Mouse (Mus musculus) heart, postnatal 14 days (tissue): Measurements from ENCODE around the gene Lhx6. TPM values are rescaled to one million over a fixed set of nuclear protein-coding genes. Genes with fewer than 3 reads are reported as not detected.

Experiments
- DNase-seq, 2 experiments: peaks; one replicate each; pipeline ENCODE4 v3.0.0; 2021 to 2022
- intact Hi-C: fragments of 180-260 bp; cut with DNase I; formaldehyde crosslinking; loops from one replicate; pipeline ENCODE4 v1.15.1; 2025
- total RNA-seq, 2 experiments: library from RNA; stranded (reverse); gene quantifications; 2 replicates each; pipeline ENCODE4 v1.2.3; 2021

The Lhx6 gene
- total RNA-seq, 2 experiments from 2014 or later = 8.9 to 10.6 TPM

DNA sequence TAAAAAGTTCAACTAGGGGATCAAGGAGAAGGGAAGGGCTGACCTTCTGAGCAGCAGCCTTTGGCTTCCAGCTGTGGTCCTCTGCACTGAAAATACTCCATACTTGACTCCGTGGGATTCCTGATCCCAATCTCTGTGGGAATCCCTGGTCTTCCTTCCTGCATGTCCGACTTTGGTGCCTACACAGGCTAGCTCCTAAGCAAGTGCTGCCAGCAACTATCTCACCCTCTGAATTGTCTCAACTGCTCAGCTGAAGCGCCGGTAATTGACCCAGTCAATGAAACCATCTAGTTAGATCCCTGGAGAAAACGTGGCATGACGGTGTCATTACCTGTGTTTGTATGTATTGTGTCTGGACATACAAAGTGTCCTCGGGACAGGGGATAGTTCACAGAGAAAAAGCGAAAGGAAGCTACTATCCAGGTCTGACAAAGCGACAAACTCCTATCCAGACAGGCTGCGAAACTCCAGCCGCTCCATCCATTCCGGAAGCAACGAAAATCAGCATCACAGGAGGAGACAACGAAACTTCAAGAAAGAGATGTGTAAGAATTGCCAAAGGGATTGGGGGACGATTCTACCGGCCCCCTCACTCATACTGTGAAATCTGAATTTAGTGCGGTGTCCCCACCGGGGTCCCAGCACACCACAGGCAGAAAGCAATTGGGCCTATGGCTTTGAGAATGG is 7.9 kb downstream of the Lhx6 start:
- intact Hi-C loops = no loop called here
- DNase-seq = no peak

DNA sequence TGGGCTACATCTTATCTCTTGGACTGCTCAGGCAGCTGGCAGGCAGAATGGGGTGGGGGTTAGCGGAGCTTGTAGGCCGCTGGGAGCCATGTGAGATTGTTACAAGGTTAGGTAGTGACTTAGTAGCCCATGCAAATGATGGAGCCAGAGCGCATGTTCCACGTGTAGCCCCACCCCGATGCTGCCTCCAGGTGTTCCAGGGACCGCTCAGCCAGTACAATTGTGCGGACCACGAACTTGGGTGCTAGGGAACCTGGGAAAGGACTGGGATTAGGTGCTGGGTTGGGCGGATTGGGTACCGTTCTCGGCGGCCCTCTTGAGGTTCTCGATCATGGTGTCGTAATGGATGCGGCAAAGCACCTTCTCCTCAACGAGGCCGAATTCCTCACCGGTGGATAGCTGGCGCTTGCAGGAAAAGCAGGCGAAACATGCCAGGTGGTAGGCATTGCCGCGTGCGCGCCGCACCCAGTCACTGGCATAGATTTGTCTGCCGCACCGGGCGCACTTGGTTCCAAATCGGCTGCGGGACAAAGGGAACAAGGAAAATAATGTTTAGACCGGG is 11.2 kb downstream of the Lhx6 start:
- intact Hi-C loops = no loop called here
- no peak for DNase-seq

DNA sequence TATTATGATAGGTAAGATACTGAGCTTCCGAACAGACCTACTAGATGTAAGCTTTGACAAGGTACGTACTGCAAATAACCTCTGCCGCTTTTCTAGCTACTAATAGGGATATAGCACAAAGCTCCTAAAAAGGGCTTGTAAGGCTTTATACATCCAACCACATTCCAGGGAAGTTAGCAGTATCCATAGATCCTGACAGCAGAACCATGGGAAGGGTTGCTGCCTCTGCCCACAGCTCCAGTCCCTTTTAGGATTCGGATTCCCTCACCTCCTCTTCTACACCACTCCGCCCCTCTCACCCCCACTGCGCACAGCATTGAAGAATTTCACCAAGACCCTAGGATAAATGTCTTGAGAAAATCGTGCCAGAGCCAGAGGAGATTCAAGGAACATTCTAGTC is 11.9 kb downstream of the Lhx6 start:
- intact Hi-C loops = no loop called here

DNA sequence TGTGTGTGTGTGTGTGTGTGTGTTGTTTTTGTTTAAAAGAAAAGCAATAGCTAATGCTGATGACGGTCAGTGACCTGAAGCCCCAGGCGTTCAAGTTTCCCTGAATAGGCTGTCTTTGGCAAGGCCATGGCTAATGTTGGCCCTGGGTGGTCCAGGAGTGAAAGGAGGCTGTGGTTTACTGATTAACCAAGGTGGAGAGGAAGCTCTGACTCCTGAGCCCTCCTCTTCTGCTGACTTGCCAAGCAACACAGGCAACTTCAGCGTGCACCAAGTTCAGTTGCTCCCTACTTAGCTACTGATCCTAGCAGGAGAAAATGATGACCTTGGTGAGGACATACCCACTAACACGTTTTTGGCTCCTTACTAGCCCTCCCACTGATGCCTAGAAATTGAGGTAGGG is 12.5 kb downstream of the Lhx6 start:
- DNase-seq = no peak
- intact Hi-C loops = no loop called here

More for the DNA sequence above, 11.9 kb downstream of the Lhx6 start:
- DNase-seq = no peak

DNA sequence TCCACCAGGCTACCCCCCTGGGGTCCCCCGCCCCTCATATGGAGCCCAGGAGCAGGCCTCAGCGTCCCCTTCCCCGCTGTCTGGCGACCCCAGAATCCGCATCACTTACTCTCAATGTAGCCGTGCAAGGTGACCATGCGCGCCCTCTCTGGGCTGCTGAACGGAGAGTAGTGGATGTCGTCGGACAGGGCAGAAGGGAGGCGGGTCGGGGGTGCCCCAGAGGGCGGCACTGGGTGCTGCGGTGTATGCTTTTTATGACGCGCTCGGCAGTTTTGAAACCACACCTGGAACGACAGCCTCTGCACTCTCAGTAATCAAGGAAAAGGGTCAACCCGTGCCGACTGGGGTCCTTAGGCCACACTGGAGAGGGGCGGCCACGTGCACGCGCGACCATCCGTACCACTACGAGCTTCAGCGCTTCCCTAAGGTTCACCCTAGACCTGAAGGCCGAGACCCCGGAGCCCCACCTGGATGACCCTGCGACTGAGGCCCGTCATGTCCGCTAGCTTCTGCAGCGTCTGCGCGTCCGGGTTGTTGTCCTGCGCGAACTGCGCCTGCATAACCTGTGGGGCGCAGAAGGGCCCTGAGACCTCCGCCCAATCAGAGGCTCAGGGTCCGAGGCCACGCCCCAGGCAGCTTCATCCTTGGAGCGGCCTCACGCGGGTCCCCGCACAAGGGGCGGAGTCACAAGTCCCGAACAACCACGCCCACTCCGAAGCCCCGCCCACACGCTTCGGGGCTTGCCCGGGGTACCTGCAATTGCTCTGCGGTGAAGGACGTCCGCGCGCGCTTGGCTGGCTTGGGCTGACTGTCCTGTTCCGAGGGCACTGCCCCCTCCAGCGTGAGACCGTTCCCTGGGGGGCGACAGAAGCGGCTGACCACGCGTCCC is 14.1 kb downstream of the Lhx6 start:
- intact Hi-C loops = no loop called here
- peak; percentile 37 to 40 for DNase-seq

DNA sequence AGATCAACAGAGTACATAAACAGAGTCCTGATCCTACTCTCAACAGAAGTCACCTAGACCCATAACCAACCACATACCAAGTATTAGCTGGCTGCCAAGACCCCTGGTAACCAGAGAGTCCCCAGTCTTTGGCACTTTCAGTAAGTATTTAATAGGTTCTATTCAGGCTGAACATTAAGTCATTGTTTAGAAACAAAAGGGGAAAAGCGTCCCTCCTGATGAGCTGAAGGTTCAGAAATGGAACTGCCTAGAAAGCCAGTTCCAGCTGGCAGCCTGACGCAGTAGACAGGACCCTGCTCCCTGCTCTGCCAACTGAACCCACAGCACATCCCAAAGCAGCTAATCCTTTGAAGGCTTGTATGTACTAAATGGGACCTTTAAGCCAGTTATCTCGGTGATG is 16.0 kb downstream of the Lhx6 start:
- no peak for DNase-seq
- intact Hi-C loops = no loop called here

DNA sequence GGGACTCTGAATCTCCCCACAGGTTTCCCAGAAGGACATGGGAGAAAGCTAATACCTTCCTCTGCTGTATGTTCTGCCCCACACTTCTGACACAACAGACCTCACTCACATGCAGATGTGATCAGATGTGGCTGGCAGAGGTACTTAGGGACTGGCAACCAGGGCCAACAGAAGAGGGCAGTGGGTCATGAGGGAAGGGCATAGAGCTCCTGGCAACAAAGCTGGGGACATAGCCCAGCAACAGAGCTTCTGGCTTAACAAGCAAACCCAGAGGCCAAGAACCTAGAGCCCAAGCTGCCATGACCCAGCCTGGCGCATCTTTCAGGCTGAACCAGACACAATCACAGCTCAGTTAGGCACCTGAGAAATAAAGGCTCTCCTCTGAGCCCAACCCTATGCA is 20.2 kb downstream of the Lhx6 start:
- intact Hi-C loops = no loop called here
- DNase-seq = no peak

DNA sequence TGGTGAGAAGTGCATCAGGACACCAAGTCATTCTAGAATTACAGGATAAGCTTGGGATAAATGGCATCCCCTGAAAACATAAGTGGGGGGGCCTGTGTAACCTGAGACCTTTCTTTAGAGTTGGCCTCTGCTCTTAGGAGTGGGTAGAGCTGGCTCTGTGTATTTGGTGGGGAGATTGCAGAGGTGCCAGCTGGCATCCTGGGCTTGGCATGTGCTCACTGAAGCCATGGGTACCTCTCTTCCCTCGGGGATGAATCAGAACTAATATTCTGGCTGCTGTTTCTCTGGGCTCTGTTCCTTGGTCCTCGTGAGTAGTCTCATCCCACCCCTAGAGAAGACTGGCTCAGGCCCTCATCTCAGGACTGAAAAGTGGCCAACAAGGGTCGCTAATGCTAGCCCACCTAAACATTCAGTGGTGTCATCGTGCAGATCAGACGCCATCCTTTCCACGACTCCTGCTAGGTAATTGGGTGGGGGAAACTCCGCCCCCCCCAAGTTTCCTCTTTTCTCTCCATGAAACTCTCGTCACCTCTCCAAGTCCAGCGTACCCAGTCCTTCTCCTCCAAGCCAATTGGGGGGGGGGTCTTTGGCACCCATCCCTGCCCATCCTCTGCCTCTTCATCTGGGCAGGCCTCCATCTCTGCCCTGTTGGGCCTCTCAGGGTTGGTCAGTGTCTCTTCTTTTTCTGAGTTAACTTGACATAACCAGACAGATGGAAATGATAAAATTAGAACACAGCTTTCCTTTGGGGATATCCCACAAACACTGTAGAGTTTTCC is 22.2 kb downstream of the Lhx6 start:
- no peak for DNase-seq
- intact Hi-C loops = no loop called here

DNA sequence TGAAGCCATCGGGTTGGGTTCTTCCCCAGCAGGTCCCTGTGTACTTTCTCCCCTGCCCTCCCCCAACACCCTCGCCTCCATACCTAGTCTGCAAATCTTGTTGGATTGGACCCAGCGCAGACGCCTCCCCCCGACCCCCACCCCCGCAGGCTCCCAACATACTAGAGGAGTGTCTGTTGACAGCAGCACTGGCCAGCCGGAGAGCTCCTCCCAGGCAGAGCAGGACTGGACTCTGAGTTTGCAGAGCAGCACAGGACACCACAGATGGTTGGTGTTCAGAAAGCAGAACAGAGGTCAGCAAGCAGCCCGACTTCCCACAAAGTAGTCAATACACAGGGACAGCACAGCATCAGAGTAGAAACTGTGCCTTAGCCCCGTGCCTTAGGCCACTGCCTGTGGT is 23.8 kb downstream of the Lhx6 start:
- no peak for DNase-seq
- intact Hi-C loops = no loop called here

DNA sequence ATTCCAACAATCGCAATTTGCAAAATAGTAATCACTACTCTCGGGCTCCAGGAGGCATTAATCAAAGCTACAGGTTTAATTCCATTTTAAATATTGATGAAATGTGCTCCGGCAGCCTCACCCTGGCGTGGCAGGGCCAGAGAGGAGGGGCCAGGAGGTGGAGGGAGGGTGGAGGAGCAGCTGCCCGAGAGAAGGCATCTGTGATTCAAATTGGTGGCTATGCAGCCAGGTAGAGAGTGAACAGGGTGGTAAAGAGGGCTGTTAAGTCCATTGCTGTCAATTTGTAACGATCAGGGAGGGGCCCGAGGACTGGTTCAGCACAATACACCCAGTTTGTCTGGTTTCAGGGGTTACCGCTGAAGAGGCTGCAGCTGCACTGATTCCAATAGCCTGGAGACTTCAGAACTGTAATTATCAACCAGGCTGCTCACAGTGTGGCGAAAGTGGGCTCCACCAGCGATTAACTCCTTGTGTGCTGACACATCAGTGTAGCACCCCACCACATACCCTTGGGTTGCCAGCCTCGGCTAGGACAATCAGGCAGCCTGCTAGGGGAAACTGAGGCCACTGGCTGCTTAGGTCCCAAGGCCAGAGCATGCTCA is 27.9 kb downstream of the Lhx6 start:
- DNase-seq = no peak
- intact Hi-C loops = no loop called here

DNA sequence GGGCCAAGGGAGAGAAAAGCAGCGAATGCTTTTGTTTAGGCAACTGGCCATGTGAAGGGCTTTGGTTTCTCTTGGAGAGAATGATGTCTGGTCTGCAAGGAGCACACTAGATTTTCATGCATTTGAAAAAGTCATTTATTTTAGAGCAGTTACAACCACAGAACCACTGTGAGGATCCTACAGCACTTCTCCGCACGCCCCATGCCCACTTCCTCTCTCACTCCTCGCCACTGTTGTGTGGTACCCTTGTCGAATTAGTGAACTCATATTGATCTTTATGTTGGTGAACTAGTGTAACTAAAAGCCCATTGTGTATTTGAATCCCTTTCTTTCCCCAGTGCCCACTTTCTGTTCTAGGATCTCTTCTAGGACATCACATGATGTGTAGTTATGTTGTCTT is 30.0 kb downstream of the Lhx6 start:
- intact Hi-C loops = no loop called here

DNA sequence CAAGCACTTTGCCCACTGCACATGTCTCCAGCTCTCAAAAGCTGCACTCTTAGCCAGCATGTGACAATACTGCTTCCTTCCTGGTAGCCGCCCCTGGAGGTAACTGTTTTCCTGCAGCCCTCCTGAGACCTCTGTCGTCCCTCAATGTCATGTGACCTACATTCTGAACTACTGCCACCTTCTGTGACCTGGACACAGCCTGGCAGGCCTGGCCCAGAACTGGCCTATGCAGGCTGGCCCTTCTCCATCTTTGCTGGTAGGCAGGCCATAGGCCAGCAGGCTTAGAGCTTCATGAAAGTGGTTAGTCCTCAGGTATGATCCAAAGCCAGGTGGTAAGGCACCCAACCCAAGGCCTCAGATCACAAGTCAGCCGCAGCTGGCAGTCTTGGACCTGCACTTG is 31.4 kb downstream of the Lhx6 start:
- peak in 1 of 2 experiments; percentile 16 for DNase-seq
- intact Hi-C loops = no loop called here

More for the DNA sequence above, 30.0 kb downstream of the Lhx6 start:
- DNase-seq = no peak

DNA sequence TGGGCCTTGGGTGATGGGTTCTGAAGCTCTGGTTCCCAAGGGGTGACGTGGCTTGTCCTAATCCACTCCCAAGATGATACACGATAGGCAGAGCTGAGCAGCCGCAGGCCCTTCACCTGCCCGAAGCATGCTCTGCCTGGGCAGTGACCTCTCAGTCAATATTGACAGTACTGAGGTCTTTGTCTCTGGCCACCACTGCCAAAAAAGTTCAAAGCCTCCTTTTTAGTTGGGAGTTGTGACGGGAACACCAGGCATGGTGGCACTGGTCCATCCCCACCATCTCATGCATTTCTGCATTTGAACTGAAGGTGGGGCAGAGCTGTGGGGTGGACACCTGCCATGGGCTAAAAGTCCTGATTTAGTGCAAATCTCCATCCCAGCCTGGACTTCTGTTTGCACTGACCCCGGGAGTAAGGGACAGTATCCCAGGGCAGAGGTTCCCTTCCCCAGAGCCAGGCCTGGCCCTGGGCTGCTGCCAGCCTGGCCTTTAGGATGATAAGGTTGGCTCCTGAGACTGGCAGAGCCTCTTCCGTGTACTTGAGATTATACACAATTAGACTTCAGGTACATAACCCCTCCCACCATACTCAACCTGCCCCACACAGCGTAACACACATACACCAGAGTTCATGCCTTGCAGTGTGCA is 33.4 kb downstream of the Lhx6 start:
- intact Hi-C loops = no loop called here

DNA sequence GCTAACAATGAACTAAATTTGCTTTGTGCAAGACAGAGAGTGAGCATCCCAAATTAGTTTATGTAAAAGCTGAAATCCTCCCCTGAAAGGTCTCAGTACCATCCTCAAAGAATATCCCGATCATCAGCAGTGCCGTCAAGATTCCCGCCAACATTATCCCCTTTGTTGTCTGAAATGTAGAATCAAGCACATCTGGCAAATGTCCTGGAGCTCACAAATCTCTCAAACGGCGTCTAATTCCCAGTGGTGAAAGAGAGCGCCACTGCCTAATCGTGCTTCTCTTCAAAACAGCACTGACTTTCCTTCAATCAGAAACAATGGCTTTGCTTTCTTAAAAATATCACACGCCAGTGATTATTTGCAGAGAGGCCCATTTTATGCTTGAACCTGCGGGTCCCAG is 38.1 kb downstream of the Lhx6 start:
- intact Hi-C loops = no loop called here
- no peak for DNase-seq

More for the DNA sequence above, 33.4 kb downstream of the Lhx6 start:
- no peak for DNase-seq

DNA sequence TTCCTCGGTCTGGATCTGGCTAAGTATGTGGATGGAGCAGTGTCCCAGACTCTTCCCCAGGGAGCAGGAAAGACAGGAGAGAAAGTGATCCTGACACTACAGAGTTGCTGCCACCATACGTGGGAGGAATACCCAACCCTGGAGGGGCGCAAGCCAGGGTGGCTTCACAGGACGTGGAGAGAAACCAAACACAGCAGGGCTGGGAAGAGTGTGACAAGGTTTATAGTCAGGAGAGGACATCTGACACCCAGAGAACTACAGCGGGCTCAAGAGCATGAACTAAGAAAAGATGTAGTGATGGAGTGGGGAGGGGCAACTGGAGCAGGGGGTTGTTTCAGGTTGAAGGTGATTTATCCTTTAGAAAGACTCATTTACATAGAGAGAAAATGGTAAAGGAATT is 43.8 kb downstream of the Lhx6 start:
- intact Hi-C loops = no loop called here
- DNase-seq = no peak

DNA sequence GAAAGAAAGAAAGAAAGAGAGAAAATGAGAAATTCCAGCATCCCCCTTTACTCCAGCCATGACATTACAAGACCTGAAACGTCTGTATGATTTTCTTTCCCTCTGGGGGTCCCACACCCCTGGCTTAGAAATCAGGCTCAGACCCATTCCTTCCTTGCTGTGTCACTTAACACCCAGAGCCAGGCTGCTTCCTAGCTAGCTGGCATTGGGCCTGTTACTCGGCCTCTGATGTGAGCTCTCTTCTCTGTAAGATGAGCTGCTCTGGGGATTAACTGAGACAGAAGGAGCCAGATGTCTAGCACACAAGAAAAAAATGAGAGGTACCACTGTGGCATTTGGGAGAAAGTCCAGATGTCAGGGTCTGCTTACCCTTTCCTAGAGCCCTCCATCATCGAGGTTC is 49.0 kb downstream of the Lhx6 start:
- DNase-seq = no peak
- intact Hi-C loops = no loop called here

DNA sequence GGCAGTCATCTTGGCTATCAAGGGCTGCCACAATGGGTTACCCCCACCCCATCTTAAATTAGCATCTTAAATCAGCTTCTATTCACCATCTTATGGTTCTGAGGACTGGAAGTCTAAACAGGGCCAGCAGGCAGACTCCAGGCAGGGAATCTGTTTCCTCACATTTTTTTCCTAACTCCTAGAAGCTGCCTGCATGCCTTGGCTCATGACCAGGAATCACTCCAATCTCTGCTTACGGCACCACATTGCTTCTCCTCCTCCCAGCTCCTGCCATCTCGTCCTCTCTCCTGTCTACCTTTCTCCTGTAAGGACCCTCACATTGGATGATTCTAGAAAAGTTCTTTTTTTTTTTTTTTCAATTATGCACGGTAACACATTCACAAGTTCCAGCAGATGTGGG is 52.0 kb downstream of the Lhx6 start:
- no peak for DNase-seq
- intact Hi-C loops = no loop called here

DNA sequence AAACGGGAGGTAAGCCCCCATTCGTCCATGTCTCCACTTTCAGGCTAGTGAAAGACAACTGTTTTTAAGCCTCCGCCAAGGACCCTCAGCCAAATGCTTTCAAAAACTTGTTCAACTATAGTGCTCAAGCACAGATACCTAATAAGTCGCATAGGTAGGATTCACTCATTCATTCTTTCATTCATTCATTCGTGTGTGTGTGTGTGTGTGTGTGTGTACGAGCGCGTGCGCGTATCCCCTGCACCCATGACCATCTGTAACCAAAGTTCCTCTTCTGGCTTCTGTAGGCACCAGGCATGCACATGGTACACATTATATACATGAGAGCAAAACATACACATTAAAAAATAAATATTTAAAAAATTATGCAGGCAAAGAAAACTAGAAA is 55.6 kb downstream of the Lhx6 start:
- no peak for DNase-seq
- intact Hi-C loops = loop anchor here (2.0 kb wide), 1 partner anchor 89 kb away; no protein-coding TSS in a partner anchor

DNA sequence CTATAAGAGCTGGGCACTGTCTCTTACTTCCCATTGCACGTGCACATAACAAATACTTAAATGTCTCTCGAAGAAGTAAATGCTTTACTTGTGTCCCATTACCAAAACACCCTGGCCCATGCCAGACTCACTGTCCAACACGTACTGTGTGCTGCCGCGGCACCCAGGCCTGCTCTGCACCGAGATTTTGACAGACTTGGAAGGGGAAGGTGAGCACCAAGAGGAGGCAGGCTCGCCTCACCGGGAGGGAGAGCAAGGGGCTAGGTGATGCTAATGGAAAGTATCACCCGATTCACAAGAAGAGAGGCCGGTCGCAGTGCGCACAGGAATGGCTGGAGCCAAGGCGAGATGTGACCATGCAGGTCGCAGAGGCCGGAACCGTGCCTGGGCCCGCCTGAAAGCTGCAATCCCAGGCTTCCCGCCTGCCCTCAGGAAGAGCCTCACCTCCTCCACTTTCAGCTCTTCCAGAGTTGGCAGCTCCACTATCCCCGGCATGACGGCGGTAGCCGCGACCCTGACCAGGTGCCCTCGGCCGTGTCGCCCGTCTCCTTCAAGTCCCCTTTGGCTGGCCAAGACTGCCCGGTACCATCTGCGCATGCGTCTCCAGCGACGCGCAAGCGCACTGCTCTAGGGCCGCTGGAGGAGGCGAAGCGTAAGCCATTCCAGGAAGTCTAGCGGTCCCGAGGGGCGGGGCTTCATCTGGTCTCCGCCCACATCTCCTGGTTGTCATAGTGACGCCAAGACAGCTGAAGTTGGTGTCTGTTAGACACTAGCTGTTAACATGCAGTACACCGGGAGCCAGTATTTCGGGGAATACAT is 56.3 kb downstream of the Lhx6 start, which contains the start of the genes Ndufa8 and Morn5:
TSS of gene Ndufa8 (minus strand) at position 659 of the 819 bp plus-strand sequence.
TSS of gene Morn5 (plus strand) at position 711 of the 819 bp plus-strand sequence.
- DNase-seq = peak; percentile 99 to 100
- intact Hi-C loops = loop anchor here (2.0 kb wide), 1 partner anchor 90 kb away; no protein-coding TSS in a partner anchor
